In genomic region chr4:114601201-114602009, GRCm38 (mm10) we compare ENCODE assay signal across 17 mouse cellular contexts.
DNase-seq lines count a peak whose midpoint lies in the region; ATAC-seq and TF ChIP-seq lines count a peak whose summit lies in the region.
"Had no signal": no experiment of that assay in that cellular context is flagged by ENCODE, and none has a peak within 500 bp of the region (broad histone marks: within the 10 kb centered on the region; RNA-seq: fewer than 3 reads in every experiment).

No protein-coding gene starts in this region.

- H3K27me3 ChIP-seq in forebrain, embryonic 10.5 days (ENCODE audit: poor library complexity, severe bottlenecking) = no peaks in the 10 kb centered on the region
- no peaks in the 10 kb centered on the region for H3K27me3 ChIP-seq in forebrain, embryonic 16.5 days (replicated peaks; ENCODE audit: control insufficient read depth, insufficient read depth, low read length)
- no peaks in the 10 kb centered on the region for H3K27me3 ChIP-seq in lung, embryonic 15.5 days
- H3K27me3 ChIP-seq: hindbrain, embryonic 15.5 days had no signal

- intact Hi-C loops in heart, postnatal 36 days (cut with DNase I) = no loop called here

- H3K9me3 ChIP-seq in forebrain, embryonic 10.5 days = no peaks in the 10 kb centered on the region
- H3K9me3 ChIP-seq in forebrain, embryonic 16.5 days (ENCODE audit: control insufficient read depth, low read length) = no peaks in the 10 kb centered on the region
- H3K9me3 ChIP-seq in lung, embryonic 15.5 days = no peaks in the 10 kb centered on the region
- H3K9me3 ChIP-seq: hindbrain, embryonic 15.5 days; liver, embryonic 12.5 days had no signal

- no peak overlapping the region for H3K9ac ChIP-seq in forebrain, embryonic 16.5 days (replicated peaks; ENCODE audit: low read depth, low read length)
- H3K9ac ChIP-seq in lung, embryonic 15.5 days = no peak overlapping the region
- H3K9ac ChIP-seq: hindbrain, embryonic 15.5 days; liver, embryonic 12.5 days had no signal

- 0 out of 2 replicates have a peak overlapping the region, but pooled peaks have one; percentile 30 for H3K27ac ChIP-seq in forebrain, embryonic 10.5 days
- no peak overlapping the region for H3K27ac ChIP-seq in forebrain, embryonic 16.5 days (ENCODE audit: low read length)
- H3K27ac ChIP-seq in lung, embryonic 15.5 days = no peak overlapping the region
- H3K27ac ChIP-seq: hindbrain, embryonic 15.5 days; liver, embryonic 12.5 days had no signal

- 45% methylated on average over 8 of the region's 8 CpGs for WGBS in forebrain, embryonic 10.5 days
- 44% methylated on average over 8 of the region's 8 CpGs for WGBS in forebrain, embryonic 16.5 days
- 15% methylated on average over 8 of the region's 8 CpGs for WGBS in lung, embryonic 15.5 days

- H3K4me1 ChIP-seq in forebrain, embryonic 10.5 days = peaks cover 17% of the 10 kb centered on the region
- no peaks in the 10 kb centered on the region for H3K4me1 ChIP-seq in forebrain, embryonic 16.5 days (replicated peaks; ENCODE audit: control insufficient read depth, insufficient read depth, low read length)
- H3K4me1 ChIP-seq in lung, embryonic 15.5 days = peaks cover 13% of the 10 kb centered on the region
- H3K4me1 ChIP-seq: liver, embryonic 12.5 days had no signal

- no peak overlapping the region for H3K4me2 ChIP-seq in forebrain, embryonic 16.5 days (ENCODE audit: low read length)
- no peak overlapping the region for H3K4me2 ChIP-seq in lung, embryonic 15.5 days
- H3K4me2 ChIP-seq: hindbrain, embryonic 15.5 days; liver, embryonic 12.5 days had no signal

- no peak for DNase-seq in forebrain, embryonic 10.5 days (ENCODE audit: extremely low spot score, low spot score)
- DNase-seq in lung, postnatal 25 days (ENCODE audit: low spot score) = no peak
- peak; percentile 31 for DNase-seq in brain, embryonic 14.5 days (ENCODE audit: low read depth)
- peak; percentile 70 for DNase-seq in thymus, postnatal 0 days (ENCODE audit: low spot score)
- DNase-seq in gastrocnemius, postnatal 25 days = no peak
- DNase-seq in heart, postnatal 36 days = no peak
- DNase-seq: adrenal gland, postnatal 25 days; B cell, adult 2 months; cerebellum, postnatal 10 days; gastrocnemius, postnatal 14 days; kidney, adult 9 months; right cerebral cortex, postnatal 4 days had no signal

- no peak overlapping the region for H3K4me3 ChIP-seq in forebrain, embryonic 10.5 days
- H3K4me3 ChIP-seq in forebrain, embryonic 16.5 days (replicated peaks; ENCODE audit: low read length) = no peak overlapping the region
- H3K4me3 ChIP-seq in lung, embryonic 15.5 days = no peak overlapping the region
- H3K4me3 ChIP-seq: hindbrain, embryonic 15.5 days; liver, embryonic 12.5 days had no signal

- no peaks in the 10 kb centered on the region for H3K36me3 ChIP-seq in forebrain, embryonic 10.5 days (replicated peaks)
- H3K36me3 ChIP-seq in forebrain, embryonic 16.5 days (ENCODE audit: control insufficient read depth, insufficient read depth) = no peaks in the 10 kb centered on the region
- H3K36me3 ChIP-seq in lung, embryonic 15.5 days = no peaks in the 10 kb centered on the region
- H3K36me3 ChIP-seq: G1E; hindbrain, embryonic 15.5 days; liver, embryonic 12.5 days had no signal

- no peak for TF ChIP-seq CTCF in brain, embryonic 14.5 days (IDR thresholded peaks at IDR 0.05; ENCODE audit: borderline replicate concordance, extremely low read depth, insufficient read depth, insufficient read length)

- no peak for ATAC-seq in forebrain, embryonic 16.5 days
- 0 out of 2 replicates have a peak, but pooled peaks have one; percentile 12 for ATAC-seq in lung, embryonic 15.5 days (ENCODE audit: borderline replicate concordance, extremely low read depth, low FRiP score, low TSS enrichment)
- ATAC-seq: liver, embryonic 12.5 days had no signal

- TF ChIP-seq POLR2A in brain, embryonic 14.5 days (IDR thresholded peaks at IDR 0.05; ENCODE audit: borderline replicate concordance, extremely low read depth, insufficient read depth, insufficient read length, poor library complexity, severe bottlenecking) = no peak

Comparison
In these comparisons a context has a peak if more than half of its experiments do, and no peak if none do; other contexts are left out.
1. DNase-seq: peak in brain, embryonic 14.5 days (single experiment) and thymus, postnatal 0 days (single experiment); none in forebrain, embryonic 10.5 days (single experiment), lung, postnatal 25 days (single experiment), gastrocnemius, postnatal 25 days (single experiment) and heart, postnatal 36 days (0 of 2).